Mouse (Mus musculus): Measurements from ENCODE around the gene Chpf2. TPM values are rescaled to one million over a fixed set of nuclear protein-coding genes. Genes with fewer than 3 reads are reported as not detected.

The Chpf2 gene
- total RNA-seq, 2 experiments from 2014 or later: 28.7 to 33.7 TPM

DNA sequence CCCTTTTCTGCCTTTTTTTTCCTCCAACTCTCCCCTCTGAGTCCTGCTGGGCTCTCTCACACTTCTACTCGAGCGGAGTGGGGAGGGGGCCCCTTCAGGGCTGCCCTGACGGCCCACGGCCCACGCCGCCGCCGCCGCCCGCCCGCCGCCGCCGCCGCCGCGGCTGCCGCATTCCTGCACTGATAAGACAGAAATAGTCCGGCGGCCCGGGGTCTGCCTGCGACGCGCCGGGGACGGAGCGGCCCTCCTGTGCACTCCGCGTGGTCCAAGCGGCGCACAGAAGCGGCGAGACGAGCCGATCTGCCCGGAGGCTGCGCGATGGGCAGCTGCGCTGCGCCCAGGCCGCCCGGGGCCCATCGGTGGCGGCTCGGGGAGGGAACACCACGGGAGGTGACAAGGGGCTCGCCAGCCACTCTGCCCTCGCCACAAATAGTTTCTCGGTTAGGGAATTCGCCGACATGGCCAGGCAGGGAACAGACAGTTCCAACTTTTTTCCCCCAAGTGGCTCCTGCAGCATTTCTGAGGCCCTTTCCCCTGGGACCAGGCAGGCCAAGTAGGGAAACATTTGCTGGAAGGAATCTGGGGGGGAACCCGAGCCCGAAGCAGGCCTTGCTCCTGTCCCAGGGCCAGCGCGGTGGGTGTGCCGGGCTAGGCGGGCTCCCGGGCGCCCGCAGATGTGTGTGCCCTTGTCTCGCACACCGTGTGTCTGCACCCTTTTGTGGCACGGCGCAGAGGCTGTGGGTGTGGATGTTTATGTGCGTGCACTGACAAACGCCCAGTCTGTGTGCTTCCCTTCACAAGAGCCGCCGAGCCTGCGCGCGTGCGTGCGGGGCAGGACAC, 15.6 kb downstream of the Chpf2 start:
- DNase-seq: peak; percentile 74
- intact Hi-C loops (cut with DNase I): no loop called here

DNA sequence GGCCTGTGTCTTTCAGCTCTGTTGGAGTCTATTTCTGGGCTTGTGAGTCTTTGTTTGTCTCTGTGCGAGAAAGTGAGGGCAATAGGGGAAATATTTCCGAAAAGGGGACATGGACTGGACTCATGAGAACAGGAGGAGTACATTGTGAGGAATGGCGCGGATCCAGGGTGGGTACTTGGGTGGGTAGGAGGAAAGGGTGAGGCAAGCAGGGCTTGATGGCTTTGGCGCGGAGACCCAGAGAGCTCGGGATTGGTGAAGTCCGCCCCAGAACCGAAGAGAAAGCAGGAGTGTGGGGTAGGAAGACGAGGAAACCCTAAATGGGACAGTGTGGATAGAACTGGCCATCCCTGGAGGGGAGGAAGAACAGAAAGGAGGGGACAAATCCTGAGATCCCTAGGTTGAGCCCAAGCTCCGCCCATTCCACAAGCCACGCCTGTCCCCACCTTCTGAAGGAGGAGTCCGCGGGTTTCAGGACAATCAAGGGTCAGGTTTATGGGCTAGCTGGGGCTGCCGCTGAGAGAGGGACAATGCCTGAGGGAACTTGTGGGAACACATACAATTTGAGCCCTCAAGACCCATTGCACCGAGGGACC, 16.3 kb downstream of the Chpf2 start:
- DNase-seq: peak; percentile 56
- intact Hi-C loops (cut with DNase I): no loop called here

DNA sequence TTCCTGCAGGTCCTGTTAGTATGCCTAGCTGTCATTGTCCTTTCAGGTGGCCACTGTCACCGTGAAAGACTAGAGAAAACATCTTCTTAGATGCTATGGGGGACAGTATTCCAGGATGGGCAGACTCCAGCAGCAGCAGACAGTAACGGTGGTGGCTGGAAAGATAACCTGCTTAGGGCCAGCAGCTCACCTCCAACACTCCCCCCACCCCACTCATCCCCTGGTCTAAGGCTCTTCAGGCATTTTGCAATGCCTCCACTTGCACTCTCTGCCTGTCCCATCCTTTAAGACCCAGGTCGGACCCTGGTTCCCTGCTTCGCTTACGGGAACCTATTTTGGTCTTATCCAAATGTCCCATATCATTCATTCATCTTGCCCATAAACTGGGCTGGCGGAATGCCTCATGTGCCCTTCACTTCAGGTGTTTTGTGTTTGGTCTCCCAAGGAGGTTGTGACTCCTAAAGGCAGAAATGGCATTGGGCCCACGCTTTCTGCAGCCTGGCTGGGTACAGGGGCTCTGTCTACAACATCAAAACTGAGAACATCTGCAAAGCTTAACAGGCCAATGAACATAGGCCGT, 17.0 kb downstream of the Chpf2 start:
- no peak for DNase-seq
- intact Hi-C loops (cut with DNase I): no loop called here

DNA sequence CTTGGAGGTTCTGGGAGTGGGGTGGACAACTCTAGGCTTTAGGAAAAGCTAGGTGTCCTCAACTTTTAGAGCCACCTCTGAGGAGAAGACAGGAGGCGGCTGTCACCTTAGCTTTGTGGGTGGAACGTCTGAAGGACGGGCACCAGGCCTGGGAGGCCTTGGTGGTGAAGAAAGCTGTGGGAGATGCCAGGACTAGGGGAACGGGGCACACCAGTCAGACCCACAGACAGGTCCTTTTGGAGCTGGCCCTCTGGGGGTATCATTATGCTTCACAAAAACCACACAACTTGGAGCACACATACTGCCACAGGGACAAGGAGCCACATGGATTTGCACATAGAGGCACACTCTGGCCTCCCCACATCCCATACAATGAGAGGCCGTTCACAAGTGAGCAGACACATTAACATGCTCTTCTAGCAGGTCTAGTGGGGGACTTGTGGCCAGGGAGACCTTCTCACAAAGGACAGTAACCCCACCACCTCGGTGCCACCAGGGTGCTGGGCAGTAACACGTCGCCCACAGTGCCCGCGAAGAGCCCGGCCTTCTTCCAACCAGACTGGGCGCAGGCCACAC, 17.6 kb downstream of the Chpf2 start:
- no peak for DNase-seq

DNA sequence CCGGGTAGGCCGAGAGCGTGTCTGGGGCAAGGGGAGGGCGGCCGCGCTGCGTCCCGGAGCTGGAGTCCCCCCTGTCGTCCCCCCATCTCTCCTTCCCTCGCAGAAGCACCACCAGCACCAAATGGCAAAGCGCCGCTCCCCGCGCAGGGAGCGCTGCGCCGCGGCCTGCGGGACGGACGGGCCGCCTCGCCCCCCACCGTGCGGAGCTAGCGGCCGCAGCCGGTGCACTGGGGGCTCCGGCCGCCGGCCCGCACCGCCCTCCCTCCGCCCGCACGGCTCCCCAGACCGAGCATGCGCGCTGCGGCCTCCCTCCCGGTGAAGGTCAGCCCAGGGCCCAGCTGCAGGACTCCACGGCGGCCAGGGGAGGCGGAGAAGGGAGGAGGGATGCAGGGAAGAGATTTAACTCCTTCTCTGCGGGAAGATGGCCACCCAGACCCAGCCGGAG, 18.1 kb downstream of the Chpf2 start:
- intact Hi-C loops (cut with DNase I): no loop called here
- DNase-seq: peak; percentile 94

More for the DNA sequence above, 17.6 kb downstream of the Chpf2 start:
- intact Hi-C loops (cut with DNase I): no loop called here

DNA sequence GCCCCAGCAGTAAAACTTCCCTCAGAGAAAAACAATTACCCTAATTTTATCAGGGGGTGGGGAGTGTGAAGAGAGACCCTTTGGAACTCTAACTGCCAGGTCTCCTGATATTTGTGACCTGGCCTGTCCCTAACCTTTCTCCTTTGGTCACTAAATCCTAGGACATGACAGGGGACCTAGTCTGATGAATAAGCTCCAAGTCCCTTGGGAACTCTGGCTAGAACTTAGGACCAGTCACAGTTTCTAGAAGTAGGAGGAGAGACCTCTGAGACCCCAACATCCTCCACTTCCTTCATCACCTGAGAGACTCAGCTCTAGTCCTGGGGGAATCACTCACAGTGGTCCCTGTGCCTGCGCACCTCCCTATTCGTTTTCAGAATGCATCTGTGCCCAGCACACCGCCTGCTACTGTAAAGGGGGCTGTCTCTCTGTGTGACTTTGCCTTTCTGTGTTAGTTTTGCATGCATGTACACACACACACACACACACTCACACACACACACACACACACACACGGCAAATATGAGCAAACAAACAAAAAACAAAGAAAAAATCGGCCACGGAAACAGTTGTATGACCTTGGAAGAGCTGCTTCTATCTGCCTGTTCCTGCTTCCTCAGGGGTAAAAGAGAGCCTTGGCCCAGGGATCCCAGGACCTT, 18.9 kb downstream of the Chpf2 start:
- no peak for DNase-seq
- intact Hi-C loops (cut with DNase I): no loop called here

DNA sequence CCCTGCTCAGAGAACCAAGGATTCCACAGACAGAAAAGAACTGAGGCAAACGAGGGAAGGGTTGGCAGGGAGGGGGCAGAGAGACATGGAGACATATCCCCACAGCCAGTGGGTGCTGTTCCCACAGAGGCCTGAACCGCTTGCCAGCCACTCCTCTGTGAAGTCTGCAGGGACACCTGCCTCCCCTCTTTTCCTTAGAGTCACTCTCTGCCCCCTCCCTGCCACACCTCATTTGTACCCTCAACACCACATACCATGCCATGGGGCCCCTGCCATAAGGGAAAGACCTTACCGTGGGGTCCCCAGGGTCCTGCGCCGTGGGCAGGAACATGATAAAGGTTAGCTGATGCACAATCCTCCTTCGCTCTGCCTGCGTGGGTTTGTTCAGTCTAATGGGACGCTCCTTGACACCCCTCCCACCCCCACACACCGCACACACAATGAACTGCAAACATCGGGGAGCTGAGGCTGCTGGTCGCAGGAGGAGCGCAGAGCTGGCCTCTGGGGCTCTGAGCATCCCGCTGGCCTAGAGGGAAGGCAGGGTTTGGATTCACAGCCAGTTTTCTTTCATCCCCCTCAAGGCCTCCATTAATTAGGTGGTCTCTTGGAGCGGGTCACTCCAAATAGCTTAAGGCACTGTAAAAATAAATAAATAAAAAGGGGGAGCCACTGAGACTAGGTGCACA, 19.6 kb downstream of the Chpf2 start:
- intact Hi-C loops (cut with DNase I): no loop called here
- no peak for DNase-seq

DNA sequence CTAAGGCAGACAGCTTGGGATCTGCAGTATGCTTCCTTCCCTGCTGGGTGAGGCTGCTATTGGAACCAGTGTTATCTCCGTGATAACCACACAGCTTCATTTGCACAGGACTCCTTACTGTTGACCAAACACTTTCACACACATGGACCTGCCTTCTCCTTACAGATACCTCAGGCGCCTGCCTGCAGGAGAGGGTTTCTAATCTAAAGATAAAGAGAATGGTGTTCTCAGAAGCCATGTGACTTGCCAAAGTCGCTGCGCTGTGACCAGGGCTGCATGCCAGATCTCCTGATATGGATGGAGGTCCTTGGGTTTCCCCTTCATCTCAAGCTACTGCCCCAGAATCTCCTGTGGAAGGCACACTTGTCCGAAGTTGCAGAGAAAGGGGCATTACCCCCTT, 22.8 kb downstream of the Chpf2 start:
- intact Hi-C loops (cut with DNase I): no loop called here
- DNase-seq: no peak

DNA sequence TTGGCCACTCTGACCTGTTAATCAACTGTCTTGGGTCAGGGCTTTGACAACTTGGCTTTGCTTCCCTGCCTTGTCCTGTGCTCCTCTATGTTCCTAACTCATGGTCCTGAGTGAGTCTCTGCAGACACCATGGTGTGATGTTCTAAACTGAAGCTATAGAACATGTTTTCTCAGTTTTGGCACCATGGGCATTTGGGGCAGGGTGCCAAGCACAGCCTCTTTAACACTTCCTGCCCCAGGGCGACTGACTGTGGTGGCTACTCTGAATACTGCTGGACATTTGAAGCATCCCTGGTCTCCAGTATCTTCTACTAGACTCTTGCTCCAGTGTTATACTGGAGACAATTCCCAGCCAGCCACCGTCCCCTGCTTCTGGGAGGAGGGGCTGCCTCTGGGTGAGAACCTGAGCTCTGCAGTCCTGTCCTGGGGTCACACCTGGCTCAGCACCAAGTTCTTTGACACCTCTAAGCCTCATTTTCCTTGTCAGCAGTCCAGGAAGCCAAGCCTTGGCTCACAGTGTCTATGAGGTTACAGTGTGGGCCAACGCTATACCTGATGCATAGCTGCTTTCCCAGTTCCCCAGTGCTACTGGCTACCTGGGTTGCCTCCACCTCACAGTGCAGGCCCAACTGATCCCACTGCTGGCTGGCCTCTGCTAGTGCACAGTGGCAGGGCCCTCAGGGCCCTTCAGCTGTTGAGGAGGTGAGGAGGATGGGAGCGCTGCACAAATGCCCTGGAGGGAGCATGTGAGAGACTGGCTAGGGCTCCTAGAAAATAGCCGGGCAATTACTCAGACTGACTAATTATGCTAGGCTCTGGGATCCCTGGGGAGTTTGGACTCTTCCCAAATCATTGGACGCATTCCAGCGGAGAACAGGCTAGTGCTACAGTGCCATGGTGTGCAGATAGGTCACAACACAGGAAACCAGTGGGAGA, 25.1 kb downstream of the Chpf2 start:
- intact Hi-C loops (cut with DNase I): no loop called here
- DNase-seq: peak; percentile 77

DNA sequence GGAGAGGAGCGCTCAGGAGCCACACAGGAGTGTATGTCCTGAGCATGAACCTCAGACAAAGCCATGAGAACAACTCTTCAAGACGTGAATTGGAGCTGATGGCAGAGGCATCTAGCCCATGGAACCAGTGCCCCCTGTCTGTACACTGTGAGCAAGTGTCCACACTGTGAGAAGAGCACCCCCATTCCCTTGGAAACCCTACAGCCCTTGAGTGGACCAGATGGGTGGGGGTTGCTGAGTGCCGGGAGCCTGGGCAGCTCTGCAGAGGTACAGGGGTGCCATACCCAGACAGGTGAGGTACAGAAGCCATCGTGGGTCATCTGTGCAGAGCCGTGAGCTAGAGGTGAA, 25.7 kb downstream of the Chpf2 start:
- intact Hi-C loops (cut with DNase I): no loop called here
- DNase-seq: no peak

DNA sequence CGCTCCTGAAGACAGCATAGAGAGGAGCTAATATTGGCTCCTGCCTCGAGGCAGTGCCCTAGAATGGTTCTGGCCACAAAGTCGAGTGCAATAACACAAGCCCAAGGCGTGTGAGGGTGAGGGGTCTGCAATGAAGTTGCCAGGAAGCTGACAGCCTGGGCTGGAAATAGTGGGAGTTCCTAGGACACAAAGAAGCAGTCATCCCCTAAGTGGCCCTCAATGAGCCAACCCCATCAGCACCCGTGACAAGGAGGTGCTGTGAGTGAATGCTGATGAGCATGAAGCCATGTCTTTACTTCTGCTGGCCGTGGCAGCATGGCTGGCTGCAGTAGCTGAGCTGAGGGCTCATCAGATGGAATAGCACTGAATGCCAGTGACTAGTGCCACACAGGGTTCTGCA, 28.6 kb downstream of the Chpf2 start:
- DNase-seq: peak; percentile 30
- intact Hi-C loops (cut with DNase I): no loop called here

DNA sequence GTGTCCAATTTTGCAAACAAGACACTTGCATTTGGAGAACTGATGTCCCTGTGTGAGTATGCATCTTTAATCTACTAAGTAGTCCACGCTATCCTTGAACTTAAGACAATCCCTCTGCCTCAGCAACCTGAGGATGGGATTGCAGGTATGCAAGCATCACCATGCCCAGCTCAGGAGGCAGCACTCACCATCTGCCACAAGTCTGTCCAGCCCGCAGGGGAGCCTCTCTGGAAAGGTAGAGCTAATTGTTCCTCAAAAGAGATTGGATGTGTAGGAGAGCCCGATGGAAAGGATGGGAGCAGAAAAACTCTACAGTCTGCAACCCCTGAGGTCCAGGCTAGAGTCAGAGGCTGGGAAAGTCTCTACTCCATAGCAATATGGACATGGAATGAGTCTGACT, 32.4 kb downstream of the Chpf2 start:
- no peak for DNase-seq
- intact Hi-C loops (cut with DNase I): no loop called here

DNA sequence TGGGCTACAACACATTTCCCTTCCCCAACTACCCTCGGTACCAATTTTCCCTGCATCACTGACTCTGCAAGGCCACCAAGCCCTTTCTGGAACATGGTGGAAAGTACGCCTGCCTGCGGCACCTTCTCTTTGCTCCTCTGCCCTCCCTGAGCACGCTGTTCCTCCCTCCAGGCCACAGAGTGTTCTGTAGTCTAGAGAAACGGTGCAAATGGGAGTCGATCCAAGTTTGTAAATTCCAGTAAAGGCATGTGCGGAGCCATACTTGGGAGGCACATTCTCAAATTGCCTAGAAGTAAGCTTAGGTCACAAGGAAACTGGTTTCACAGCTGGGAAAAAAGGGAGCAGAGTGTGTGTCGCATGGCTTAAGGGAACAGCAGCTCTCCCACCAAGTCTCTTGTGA, 33.6 kb downstream of the Chpf2 start:
- intact Hi-C loops (cut with DNase I): no loop called here
- no peak for DNase-seq

DNA sequence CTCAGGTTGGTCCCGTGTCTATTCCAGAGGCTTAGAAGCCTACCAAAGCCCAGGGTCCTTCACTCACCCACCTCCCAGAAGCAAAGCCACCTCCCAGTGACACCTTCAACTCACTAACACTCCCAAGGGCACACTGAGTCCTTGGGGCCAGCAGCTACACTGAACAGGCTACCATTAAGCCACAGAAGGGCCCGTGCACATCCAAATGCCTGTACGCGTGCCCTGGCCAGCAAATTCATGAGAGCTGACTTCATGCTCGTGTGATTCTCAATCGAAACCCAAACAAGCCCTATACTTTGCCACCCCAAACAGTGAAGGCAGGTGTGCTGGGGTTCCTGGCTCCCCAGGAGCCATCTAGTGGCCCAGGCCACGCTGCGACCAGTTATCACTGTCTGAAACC, 34.1 kb downstream of the Chpf2 start:
- intact Hi-C loops (cut with DNase I): no loop called here

DNA sequence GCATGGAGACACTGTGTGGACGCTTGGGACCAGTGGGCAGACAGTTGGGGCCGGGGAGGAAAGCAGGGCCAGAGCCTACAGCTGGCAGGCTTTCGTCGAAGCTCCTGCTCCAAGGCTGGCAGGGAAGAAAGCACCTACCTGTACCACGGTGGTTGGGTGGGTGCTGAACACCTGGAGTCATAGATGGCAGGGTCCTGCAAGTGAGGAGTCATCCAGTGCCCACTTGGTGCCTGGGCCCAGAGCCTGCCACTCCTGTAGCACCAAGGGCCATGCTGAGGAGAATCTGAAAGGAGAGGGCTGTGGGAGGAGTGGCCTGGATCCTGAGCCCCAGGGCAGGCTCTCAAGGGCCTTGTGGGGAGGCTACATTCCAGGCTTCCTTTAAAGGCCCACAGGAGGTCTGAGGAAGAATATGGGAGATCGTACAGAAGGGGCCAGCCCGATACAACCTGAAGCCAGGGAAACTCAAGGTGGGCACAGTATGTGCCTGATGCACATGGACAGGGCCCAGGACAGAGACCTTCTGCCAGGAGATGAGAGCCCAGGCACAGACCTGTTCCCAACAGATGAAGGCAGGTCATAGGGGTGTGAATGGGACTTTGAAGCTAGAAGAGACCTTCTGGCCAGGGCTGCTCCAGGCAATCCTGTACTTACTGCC, 36.0 kb downstream of the Chpf2 start:
- no peak for DNase-seq
- intact Hi-C loops (cut with DNase I): no loop called here

More for the DNA sequence above, 34.1 kb downstream of the Chpf2 start:
- DNase-seq: no peak

DNA sequence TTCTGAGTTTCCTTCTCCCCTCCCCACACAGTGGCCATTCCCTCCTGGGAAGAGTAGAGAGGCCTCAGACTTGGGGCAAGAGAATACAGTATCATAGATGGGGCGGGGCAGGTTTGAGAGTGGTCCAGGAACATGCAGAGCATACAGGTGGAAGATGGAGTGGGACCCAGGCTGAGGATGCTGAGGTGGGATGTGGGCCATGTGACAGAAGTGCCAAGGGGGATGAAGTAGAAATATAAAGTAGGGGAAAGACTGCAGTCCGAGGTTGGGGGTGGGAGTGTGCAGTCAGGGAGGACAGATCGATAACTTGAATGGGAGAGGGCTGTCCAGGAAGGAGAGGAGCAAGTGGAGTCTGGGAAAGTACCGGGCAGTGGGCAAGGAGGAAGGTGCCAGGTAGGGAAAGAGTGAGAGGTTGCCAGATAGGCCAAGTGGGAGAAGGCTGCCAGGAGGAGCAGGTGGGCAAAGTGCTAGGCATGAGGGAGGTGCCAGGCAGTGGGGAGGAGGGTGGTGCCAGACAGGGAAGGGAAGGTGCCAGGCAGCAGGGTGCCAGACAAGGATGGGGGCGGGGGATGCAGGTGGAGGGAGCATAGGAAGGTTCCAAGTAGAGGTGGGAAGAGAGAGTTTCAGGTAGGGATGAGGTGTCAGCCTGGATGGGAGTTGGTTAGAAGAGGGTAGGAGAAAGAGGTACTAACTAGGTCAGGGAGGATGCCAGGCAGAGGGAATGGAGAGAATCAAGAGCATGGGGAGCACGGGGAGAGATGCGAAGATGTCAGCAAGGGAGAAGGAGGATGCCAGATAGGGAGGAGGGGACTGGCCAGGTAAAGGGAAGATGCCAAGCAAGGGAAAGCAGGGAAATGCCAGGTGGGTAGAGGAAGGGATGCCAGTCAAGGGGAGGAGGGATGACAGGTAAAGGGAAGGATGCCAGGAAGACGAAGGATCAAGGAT, 36.8 kb downstream of the Chpf2 start:
- intact Hi-C loops (cut with DNase I): no loop called here

DNA sequence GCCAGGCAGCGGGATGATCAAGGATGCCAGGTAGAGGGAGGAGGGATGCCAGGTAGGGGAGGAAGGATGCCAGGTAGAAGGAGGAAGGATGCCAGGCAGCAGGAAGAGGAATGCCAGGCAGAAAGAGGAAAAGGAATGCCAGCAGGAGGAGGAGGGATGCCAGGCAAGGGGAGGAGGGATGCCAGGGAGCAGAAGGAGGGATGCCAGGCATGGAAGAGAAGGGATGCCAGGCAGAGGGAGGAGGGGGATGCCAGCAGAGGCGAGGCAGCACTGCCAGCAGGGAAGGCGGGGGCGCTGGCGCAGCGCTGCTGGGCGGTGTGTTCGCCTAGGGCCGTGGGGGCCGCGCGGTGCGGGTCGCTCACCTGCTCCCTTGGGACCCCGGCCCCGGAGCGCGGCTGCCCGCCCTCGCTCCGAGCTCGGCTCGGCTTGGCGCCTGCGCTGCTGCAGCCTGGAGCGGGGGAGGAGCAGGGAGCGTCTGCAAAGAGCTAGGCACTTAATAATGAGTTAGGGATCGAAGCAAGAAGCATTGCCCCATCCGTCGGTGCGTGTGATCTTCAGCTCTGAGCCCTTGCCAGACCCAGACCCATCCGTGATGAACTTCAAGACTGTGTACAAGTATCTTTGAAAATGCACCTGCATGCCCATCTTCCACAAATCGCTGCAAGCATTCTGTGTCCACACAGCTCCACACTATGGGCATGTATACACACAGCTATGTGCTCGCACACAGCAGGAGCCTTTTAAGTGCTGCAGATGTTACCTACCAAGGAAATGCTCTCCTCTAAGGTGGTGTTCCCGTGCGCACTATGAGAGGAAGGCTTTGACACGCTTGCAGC, 37.7 kb downstream of the Chpf2 start, which contains the start of gene Smarcd3:
TSS of gene Smarcd3 (minus strand) at position 426 of the 836 bp plus-strand sequence.
- peak; percentile 76 for DNase-seq
- intact Hi-C loops (cut with DNase I): no loop called here

More for the DNA sequence above, 36.8 kb downstream of the Chpf2 start:
- peak; percentile 38 for DNase-seq

All from left cerebral cortex, postnatal 4 days (tissue).